Mouse (Mus musculus) embryonic stem cell, embryonic (primary cell): ENCODE results near the gene Elovl7.

Source experiments
- CTCF ChIA-PET, 4 experiments: fragments of 300-600 bp in 2 of 4; fragments of 350-600 bp in 2 of 4; sonication (Branson Sonifier 250); formaldehyde crosslinking; loops; one replicate each; lab custom pipeline; 2022; ENCODE audit warnings: inconsistent platforms in 2 of 4; lab: Charles Lee
- POLR2A ChIA-PET, 4 experiments: fragments of 300-600 bp in 2 of 4; fragments of 350-600 bp in 2 of 4; sonication (Branson Sonifier 250); formaldehyde crosslinking; loops; one replicate each; lab custom pipeline; 2022; ENCODE audit warnings: antibody characterized with exemption in 4 of 4, inconsistent platforms in 1 of 4; lab: Charles Lee

Elovl7 gene

DNA sequence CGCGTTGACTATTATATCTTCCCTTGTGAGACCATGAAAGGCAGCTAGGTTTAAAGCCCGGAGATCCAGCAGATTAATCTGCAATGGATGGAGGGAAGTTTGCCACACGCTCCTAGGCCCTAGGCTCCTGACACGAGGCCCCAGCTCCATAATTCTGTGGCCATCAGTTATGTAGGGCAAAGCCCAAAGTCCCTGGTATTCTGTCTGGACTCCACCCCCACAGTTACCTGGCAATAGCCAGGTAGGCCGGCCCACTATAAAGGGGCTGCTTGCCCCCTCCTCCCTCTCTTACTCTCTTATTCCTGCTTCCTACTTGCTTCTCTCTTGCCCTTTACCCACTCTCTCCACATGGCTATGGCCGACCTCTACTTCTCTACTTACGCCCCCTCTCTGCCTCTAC, 104.8 kb downstream of the Elovl7 start:
- POLR2A ChIA-PET = interaction anchor here in 2 of 4 experiments (1.0 to 1.4 kb wide), 3 partner anchors 8 to 24 kb away, joined by 3 to 5 read pairs (median 4); no protein-coding TSS in a partner anchor

DNA sequence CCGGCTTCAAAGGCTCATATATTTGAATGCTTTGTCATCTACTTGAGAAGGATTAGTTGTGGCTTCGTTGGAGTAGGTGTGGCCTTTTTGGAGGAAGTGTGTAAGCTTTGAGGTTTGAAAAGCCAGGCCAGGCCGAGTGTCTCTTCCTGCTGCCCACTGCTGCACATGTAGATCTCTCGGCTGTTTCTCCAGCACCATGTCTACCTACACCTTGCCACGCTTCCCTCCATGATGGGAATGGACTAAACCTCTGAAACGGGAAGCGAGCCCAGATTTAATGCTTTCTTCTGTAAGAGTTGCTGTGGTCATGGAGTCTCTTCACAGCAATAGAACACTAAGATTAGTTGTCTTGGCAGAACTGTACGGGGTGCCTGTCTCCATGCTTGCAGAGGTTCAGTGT, 106.0 kb downstream of the Elovl7 start:
- CTCF ChIA-PET = interaction anchor here in 1 of 4 experiments (1.2 kb wide), 1 partner anchor 246 kb away, joined by 3 read pairs; no protein-coding TSS in a partner anchor
- POLR2A ChIA-PET = interaction anchor here in 2 of 4 experiments (0.9 to 1.5 kb wide), 5 partner anchors 8 to 23 kb away, joined by 3 to 5 read pairs (median 3); no protein-coding TSS in a partner anchor

More for the DNA sequence above, 104.8 kb downstream of the Elovl7 start:
- CTCF ChIA-PET = interaction anchor here in 2 of 4 experiments (0.8 to 1.2 kb wide), 2 partner anchors 161 to 245 kb away, joined by 3 read pairs; partner anchors contain the start of genes Ercc8 (in 1 of the 2) and Ndufaf2 (in 1 of the 2)

DNA sequence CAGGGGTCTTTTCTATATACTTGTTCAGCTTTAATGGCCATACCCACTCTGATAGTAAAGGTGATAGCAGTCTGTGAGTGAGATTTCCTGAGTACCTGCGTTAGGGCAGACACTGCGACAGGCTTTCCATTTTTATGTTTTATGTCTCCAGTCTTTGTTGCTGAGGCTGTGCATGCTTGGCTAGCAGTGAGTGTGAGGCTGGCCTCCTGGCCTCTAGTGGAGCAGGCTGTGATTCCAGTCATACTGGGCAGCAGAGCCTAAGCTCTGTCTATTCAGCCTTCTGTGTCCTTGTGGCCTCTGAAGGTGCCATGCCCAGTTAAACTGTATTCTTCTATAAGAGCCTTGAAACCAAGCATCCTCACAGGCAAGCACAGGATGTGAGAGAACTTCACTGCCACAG, 108.3 kb downstream of the Elovl7 start:
- ChIA-PET CTCF (interaction anchor here in 2 of 4 experiments (0.7 to 1.2 kb wide), 2 partner anchors 25 to 718 kb away, joined by 3 read pairs; no protein-coding TSS in a partner anchor), POLR2A (interaction anchor here in 1 of 4 experiments (0.7 kb wide), 1 partner anchor 399 kb away, joined by 4 read pairs; no protein-coding TSS in a partner anchor)

DNA sequence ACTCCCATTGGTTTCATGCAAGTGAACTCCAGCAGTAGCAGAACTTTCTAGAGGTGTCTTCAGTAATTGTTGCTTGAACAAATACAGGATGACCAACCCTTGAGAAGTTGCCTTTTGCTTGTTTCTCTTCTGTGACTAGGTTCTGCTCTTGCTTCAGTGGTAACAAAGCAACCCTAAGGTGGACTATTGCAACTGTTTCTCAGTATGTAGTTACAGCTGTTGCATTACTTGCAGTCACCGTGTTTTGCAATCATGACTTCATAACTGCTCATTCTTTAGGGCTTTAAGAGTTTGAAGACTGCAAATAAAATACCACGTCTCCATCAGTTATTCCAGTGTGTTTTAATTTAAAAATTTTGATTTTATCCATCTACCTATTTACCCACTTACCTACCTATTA, 109.1 kb downstream of the Elovl7 start:
- ChIA-PET POLR2A (interaction anchor here in 2 of 4 experiments (0.5 kb wide), 2 partner anchors 36 to 105 kb away, joined by 4 read pairs; no protein-coding TSS in a partner anchor), CTCF (no interaction called here)

DNA sequence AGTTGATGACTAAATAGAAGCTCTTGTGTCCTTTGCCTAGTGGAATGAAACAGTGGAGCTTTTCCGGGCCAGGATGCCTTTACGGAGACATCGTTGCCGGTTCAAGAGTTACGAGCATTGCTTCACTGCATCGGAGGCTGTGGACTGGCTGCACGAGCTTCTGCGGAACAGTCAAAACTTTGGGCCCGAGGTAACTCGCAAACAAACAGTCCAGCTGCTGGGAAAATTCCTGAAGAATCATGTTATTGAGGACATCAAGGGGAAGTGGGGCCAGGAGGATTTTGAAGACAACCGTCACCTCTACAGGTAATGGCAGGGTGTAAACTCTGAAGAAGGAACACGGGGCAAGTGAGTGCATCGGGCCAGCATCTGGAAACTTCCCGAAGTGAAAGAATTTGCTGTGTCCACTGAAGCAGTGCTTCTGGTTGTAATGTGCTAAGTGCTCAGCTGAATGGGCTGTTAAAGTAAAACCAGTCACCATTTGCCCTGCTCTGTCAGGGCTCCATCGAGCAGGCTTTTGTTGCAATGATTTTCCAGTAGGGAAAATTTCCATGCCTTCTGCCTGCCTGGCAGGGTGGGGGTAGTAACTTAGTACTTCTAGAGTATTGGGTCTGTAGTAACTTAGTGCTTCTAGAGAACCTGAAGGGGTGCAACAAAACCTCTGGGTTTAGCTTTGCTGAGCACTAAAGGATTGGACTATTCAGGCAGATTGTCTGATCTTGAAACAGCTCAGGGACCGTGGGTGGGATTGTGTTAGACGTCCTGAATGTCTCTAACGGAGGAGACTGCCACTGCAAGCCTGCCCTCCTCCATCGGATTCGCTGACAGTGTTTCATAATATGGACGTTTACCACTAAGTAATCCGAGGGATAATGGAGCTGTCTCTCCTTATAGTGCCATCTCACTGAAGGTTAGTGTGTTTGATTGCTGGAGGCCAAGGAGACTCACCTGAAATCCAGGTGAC, 109.9 kb downstream of the Elovl7 start:
- CTCF ChIA-PET = interaction anchor here in 2 of 4 experiments (1.1 to 1.3 kb wide), 2 partner anchors 8 to 23 kb away, joined by 3 read pairs; partner anchors contain the start of gene Depdc1b (in 1 of the 2)
- POLR2A ChIA-PET = interaction anchor here (0.5 to 2.6 kb wide), 5 partner anchors 8 to 37 kb away, joined by 3 to 17 read pairs (median 6); partner anchors contain the start of gene Depdc1b (in 3 of the 4)

DNA sequence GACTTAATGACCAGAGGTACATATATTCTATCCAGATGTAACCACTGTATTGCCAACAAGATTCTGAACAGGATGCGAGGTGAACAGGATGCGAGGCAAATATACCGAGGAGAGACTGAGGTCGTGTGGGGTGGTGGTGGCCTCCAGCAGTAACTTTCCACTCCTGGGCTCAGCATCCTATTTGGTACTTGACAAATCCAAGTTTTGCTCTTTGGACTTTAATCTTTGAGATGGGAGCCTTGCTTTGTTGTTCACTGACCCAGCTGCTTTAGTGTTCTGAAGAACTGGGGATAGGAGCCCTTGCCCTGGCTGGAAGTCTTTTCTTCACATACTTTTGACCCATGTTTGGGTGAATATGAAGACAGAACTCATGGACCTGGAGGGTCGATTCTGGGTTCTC, 111.7 kb downstream of the Elovl7 start:
- POLR2A ChIA-PET = interaction anchor here in 2 of 4 experiments (1.8 to 2.6 kb wide), 3 partner anchors 9 to 10 kb away, joined by 6 to 17 read pairs (median 10); partner anchors contain the start of gene Depdc1b (in 2 of the 2)
- CTCF ChIA-PET = no interaction called here

DNA sequence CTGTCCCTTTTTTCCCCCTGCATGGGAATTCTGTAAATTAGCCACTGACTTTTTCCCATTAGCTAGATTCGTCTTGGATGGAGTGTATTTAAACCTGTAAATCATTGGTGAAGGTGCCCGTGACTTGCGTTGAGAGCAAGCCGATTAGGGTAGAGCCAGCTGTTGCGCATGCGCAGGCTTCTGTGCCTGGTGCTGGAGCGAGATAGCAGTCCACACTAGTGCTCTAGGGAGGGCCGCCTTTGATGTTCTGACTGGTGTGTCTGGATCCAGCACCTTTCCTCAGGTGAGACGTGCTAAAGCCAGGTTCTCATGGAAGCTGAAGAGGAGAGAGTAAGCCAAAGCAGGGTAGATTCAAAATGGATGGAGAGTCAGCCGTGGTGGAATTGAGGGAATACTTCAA, 112.1 kb downstream of the Elovl7 start:
- POLR2A ChIA-PET = interaction anchor here in 3 of 4 experiments (1.0 to 2.6 kb wide), 5 partner anchors 8 to 12 kb away, joined by 3 to 17 read pairs (median 4); partner anchors contain the start of gene Depdc1b (in 3 of the 3)
- CTCF ChIA-PET = no interaction called here

DNA sequence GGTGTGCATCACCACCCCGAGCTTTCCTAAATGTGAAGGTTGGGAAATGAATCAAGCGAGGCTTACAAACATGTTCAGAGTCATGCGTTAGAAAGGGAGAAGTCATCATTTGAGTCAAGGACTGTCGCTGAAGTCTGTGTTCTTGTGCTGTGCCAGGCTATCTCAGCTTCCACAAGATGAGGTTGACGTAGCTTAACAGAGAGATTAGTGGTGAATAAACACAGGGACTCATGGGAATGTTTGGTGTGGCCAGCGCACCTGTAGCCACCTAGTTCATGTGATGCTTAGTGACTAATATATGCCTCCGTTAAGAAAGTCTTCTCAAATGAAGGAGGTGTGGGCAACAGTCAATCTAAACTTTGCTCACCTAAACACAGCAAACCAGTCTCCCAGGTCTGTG, 112.8 kb downstream of the Elovl7 start:
- ChIA-PET POLR2A (interaction anchor here in 3 of 4 experiments (1.0 to 2.6 kb wide), 5 partner anchors 8 to 11 kb away, joined by 3 to 17 read pairs (median 4); partner anchors contain the start of gene Depdc1b (in 3 of the 3)), CTCF (no interaction called here)

DNA sequence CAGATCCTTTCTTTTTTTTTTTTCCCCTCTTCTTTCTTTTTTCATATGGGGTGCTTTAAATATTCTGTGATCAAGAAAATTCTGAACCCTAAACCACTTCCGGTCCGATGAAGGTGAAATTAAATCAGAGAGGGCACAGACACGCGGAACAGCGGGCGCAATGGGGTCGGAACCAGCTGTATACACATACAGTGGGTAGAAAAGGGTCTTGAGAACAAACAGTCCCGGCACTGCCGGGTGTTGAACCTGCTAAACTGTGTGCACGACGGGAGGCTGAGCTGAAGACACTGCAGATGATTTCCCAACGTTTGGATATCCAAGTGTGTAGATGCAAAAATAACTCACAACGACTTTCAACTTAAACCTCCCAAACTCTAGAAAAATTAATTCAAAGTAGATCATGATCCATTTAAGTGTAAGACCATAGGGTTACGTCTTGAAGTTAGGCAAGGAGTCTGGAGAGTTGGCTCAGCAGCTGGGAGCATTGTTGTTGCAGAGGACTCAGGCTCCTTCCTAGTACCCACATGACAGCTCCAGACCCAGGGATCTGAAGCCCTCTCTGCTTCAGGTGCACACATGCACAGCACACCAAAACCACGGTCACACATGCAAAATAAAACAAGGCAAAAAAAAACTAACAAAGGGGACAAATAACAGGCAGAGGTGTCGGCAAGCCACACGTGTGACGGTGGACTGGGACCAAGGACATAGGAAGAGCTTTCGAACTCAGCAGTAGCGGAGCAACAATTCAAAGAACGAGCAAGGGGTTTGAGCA, 114.4 kb downstream of the Elovl7 start:
- ChIA-PET CTCF (interaction anchor here in 2 of 4 experiments (0.7 to 1.2 kb wide), 4 partner anchors 9 to 188 kb away, joined by 3 read pairs; no protein-coding TSS in a partner anchor), POLR2A (interaction anchor here in 2 of 4 experiments (0.6 to 1.3 kb wide), 5 partner anchors 8 to 12 kb away, joined by 3 to 5 read pairs (median 4); partner anchors contain the start of gene Depdc1b (in 2 of the 2))

DNA sequence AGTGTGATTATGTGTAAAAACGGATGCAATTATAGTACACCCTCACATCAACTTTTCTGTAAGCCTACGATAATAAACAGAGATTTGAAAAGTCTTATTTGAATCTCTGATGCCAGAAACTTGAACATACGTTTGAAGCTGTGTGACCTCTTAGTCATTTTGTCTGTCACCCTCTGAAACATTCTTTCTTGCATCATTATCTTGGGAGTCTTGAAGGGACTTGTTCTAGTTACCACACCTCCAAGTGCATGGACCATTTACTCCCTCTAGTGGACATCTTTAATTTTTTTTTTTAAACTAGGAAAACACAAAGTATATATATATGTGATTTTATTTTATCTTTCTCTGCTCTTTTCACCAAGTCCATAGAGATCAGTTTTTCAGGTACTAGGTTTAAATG, 115.5 kb downstream of the Elovl7 start:
- ChIA-PET POLR2A (no interaction called here), CTCF (interaction anchor here in 3 of 4 experiments (0.6 to 0.7 kb wide), 4 partner anchors 19 to 1159 kb away, joined by 3 to 7 read pairs (median 4); no protein-coding TSS in a partner anchor)
